Mouse (Mus musculus): ENCODE data around the gene Dhx35. TPM values are rescaled to one million over a fixed set of nuclear protein-coding genes. Genes with fewer than 3 reads are reported as not detected.

Gene Dhx35
- polyA plus RNA-seq, 1 experiment from 2014 or later, result 11.8 TPM

GRCm38 (mm10) chr2:158893171-158893853 lies 98.7 kb downstream of the Dhx35 start:
- Histone ChIP-seq H3K27me3 (replicated peaks) (no peaks in the 10 kb centered on the region; the same call in 1 of the 2 replicates), H3K9me3 (no peaks in the 10 kb centered on the region), H3K9ac (no peak overlapping the region), H3K4me3 (no peak overlapping the region), H3K4me2 (no peak overlapping the region), H3K27ac (replicated peaks) (no peak overlapping the region), H3K4me1 (peaks cover 5% of the 10 kb centered on the region; the same call in 1 of the 2 replicates), H3K36me3 (no peaks in the 10 kb centered on the region)
- WGBS, result 34% methylated on average over 16 of the region's 16 CpGs
- ATAC-seq (ENCODE audit: extremely low read depth, insufficient number of reproducible peaks, low FRiP score, low TSS enrichment), result no peak; the same call in 1 of the 2 replicates

- 61% methylated on average over 13 of the region's 13 CpGs for WGBS
- no peak overlapping the region for H3K9ac ChIP-seq
- H3K4me1 ChIP-seq, result no peaks in the 10 kb centered on the region
- no peaks in the 10 kb centered on the region for H3K9me3 ChIP-seq
- no peak overlapping the region for H3K4me2 ChIP-seq
- peaks cover 5% of the 10 kb centered on the region for H3K27me3 ChIP-seq (replicated peaks)
- H3K4me3 ChIP-seq, result no peak overlapping the region
- no peaks in the 10 kb centered on the region for H3K36me3 ChIP-seq
- ATAC-seq (ENCODE audit: extremely low read depth, insufficient number of reproducible peaks, low FRiP score, low TSS enrichment), result no peak
- no peak overlapping the region for H3K27ac ChIP-seq (replicated peaks)
These were observed 104.0 kb downstream of the Dhx35 start for GRCm38 (mm10) chr2:158898469-158899196.

Other genes with a start within 250 kb of the Dhx35 start
- gene Slc32a1, start 184.0 kb upstream of the Dhx35 start, polyA plus RNA-seq (2015; fragmentation: Nextera tagmentation; extraction: Ambion mirVana), result not detected in 2 replicates
- gene Actr5, start 169.9 kb upstream of the Dhx35 start, polyA plus RNA-seq (2015; fragmentation: Nextera tagmentation; extraction: Ambion mirVana), result 7.2 and 7.6 TPM in 2 replicates
- gene Ppp1r16b, start 129.4 kb upstream of the Dhx35 start, polyA plus RNA-seq (2015; fragmentation: Nextera tagmentation; extraction: Ambion mirVana), result 4.5 and 4.9 TPM in 2 replicates
- 56.7 and 56.9 TPM in 2 replicates for gene Fam83d, start 26.7 kb upstream of the Dhx35 start, polyA plus RNA-seq (2015; fragmentation: Nextera tagmentation; extraction: Ambion mirVana)